26 mouse cellular contexts compared by ENCODE assay signal in the genomic region with DNA sequence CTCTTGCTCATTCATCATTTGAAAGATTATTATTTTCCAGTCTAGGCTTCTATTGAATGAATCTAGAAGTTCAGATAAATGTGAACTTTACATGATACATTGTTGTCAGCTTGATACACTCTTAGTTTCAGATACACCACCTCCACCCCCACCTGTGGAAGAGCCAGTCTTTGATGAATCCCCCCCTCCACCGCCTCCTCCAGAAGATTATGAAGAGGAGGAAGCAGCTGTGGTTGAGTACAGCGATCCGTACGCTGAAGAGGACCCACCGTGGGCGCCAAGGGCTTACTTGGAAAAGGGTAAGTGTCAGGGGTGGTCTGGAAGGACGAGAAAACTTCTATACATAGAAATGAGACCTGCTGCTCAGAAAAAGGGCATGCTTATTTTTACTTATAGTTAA.
DNase-seq lines count a peak whose midpoint lies in the region; TF ChIP-seq lines count a peak whose summit lies in the region.
"Had no signal": no experiment of that assay in that cellular context is flagged by ENCODE, and none has a peak within 500 bp of the region (broad histone marks: within the 10 kb centered on the region; RNA-seq: fewer than 3 reads in every experiment).

No protein-coding gene starts in this region.

- WGBS in thymus, adult 2 months, result 15% methylated on average over 7 of the region's 7 CpGs
- WGBS in lung, adult 2 months, result 86% methylated on average over 7 of the region's 7 CpGs

- peak; percentile 6 for DNase-seq in T-cell, adult 2 months (ENCODE audit: low spot score)
- peak; percentile 55 for DNase-seq in thymus, adult 2 months
- peak; percentile 67 for DNase-seq in thymus, postnatal 14 days
- peak; percentile 57 for DNase-seq in thymus, postnatal 4 days
- no peak for DNase-seq in yolk sac, embryonic 10.5 days (ENCODE audit: low spot score)
- no peak for DNase-seq in lung, adult 2 months
- no peak for DNase-seq in kidney, postnatal 4 days
- DNase-seq: adrenal gland, adult 8-10 months; adrenal gland, postnatal 25 days; B cell, adult 2 months; cerebellum, adult 11-12 months; cerebellum, adult 8-10 months; cerebellum, postnatal 10 days; cerebellum, postnatal 36 days; embryo, embryonic 11 days; gastrocnemius, adult 2 months; gastrocnemius, postnatal 14 days; heart, adult 11 months had no signal

- no peaks in the 10 kb centered on the region for H3K36me3 ChIP-seq in thymus, adult 2 months (ENCODE audit: control insufficient read depth, insufficient read depth, low read length)

- no peak overlapping the region for H3K27ac ChIP-seq in thymus, adult 2 months (ENCODE audit: control insufficient read depth, insufficient read depth, low read length)
- H3K27ac ChIP-seq: embryonic facial prominence, embryonic 10.5 days; embryonic facial prominence, embryonic 13.5 days; forebrain, embryonic 13.5 days; gastrocnemius, adult 2 months; hindbrain, embryonic 12.5 days; hindbrain, embryonic 15.5 days had no signal

- no peak overlapping the region for H3K4me3 ChIP-seq in thymus, adult 2 months (ENCODE audit: control insufficient read depth, insufficient read depth, low read length)
- H3K4me3 ChIP-seq in lung, adult 2 months (replicated peaks; ENCODE audit: extremely low read depth, low read depth, low read length), result no peak overlapping the region
- H3K4me3 ChIP-seq: embryonic facial prominence, embryonic 10.5 days; embryonic facial prominence, embryonic 13.5 days; erythroblast, embryonic 14.5 days; forebrain, embryonic 13.5 days; gastrocnemius, adult 2 months; hindbrain, embryonic 12.5 days; hindbrain, embryonic 15.5 days had no signal

- no peak for TF ChIP-seq CTCF in thymus, adult 2 months (IDR thresholded peaks at IDR 0.05; ENCODE audit: borderline replicate concordance, control insufficient read depth, extremely low read depth, insufficient read depth, low read length, poor library complexity)
- TF ChIP-seq CTCF in lung, adult 2 months (IDR thresholded peaks at IDR 0.05; ENCODE audit: insufficient read depth, low read length), result no peak

- H3K4me1 ChIP-seq in thymus, adult 2 months (replicated peaks; ENCODE audit: control insufficient read depth, insufficient read depth, low read length), result peaks cover 3% of the 10 kb centered on the region
- H3K4me1 ChIP-seq in lung, adult 2 months (ENCODE audit: control insufficient read depth, insufficient read depth, low read length), result no peaks in the 10 kb centered on the region
- H3K4me1 ChIP-seq: embryonic facial prominence, embryonic 10.5 days; embryonic facial prominence, embryonic 13.5 days; forebrain, embryonic 13.5 days; hindbrain, embryonic 12.5 days; hindbrain, embryonic 15.5 days had no signal

- TF ChIP-seq POLR2A in thymus, adult 2 months (IDR thresholded peaks at IDR 0.05; ENCODE audit: control insufficient read depth, extremely low read depth, insufficient read depth, low read length, poor library complexity), result no peak
- no peak for TF ChIP-seq POLR2A in lung, adult 2 months (IDR thresholded peaks at IDR 0.05; ENCODE audit: borderline replicate concordance, extremely low read depth, low read depth, low read length)

- H3K27me3 ChIP-seq in thymus, adult 2 months (ENCODE audit: control insufficient read depth, insufficient read depth, low read length), result no peaks in the 10 kb centered on the region
- H3K27me3 ChIP-seq: CH12.LX; embryonic facial prominence, embryonic 13.5 days; forebrain, embryonic 13.5 days; hindbrain, embryonic 12.5 days; hindbrain, embryonic 15.5 days; Patski had no signal

Comparison
In these comparisons a context has a peak if more than half of its experiments do, and no peak if none do; other contexts are left out.
1. DNase-seq: peak in T-cell, adult 2 months (single experiment), thymus, adult 2 months (single experiment), thymus, postnatal 14 days (single experiment) and thymus, postnatal 4 days (single experiment); none in yolk sac, embryonic 10.5 days (single experiment), lung, adult 2 months (single experiment) and kidney, postnatal 4 days (0 of 2).